Mouse (Mus musculus): Measurements from ENCODE around the gene Creb3l2.
"Not testable (repeated sequence)": the region's sequence is repeated elsewhere in the genome, so short reads cannot be mapped to it uniquely, and the experiment has no call there.

The Creb3l2 gene

DNA sequence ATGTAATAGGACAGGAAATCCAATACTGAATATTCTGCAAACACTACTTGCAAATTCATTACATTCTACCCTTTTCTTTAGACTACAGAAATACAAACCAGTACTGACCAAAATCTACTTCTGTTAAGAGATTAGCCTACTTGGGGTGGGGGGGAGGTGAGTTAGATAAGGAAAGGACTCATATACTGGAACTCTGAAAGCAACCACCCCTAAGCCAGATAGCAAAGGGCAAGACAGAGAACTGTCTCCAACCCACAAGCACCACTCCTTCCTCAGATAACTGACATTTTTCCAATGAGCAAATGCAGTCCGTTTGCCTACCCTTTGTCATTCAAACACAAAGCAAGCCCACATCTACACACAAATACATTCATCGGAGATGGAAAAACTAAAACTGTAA is 32.1 kb downstream of the Creb3l2 start:
- DNase-seq (ENCODE audit: low read depth) = no peak

GRCm38 (mm10) chr6:37407876-37408275 is 34.1 kb downstream of the Creb3l2 start:
- no peak for DNase-seq (ENCODE audit: low read depth)

- no peak for DNase-seq (ENCODE audit: low read depth)
Measured at GRCm38 (mm10) chr6:37406903-37407302, 35.0 kb downstream of the Creb3l2 start.

DNA sequence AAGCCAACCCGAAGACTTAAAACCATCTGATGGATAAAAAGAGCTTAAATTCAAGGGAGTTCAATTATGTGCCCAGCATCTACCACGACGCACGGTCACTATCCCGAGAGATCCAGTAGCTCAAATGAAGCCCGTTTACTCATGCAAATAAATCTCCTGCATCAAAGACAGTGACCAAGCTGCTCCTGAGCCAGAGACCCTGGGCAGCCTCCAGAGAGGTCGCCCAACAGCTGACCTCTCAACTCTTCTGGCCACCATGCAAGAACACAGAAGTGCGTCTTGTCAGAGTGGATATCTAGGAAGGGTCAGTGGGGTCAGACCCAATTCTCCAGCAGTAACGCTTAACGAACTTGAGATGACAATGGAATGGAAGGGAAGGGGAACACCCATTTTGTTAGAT is 35.9 kb downstream of the Creb3l2 start:
- no peak for DNase-seq (ENCODE audit: low read depth)

GRCm38 (mm10) chr6:37404325-37404724 is 37.6 kb downstream of the Creb3l2 start:
- no peak for DNase-seq (ENCODE audit: low read depth)

DNA sequence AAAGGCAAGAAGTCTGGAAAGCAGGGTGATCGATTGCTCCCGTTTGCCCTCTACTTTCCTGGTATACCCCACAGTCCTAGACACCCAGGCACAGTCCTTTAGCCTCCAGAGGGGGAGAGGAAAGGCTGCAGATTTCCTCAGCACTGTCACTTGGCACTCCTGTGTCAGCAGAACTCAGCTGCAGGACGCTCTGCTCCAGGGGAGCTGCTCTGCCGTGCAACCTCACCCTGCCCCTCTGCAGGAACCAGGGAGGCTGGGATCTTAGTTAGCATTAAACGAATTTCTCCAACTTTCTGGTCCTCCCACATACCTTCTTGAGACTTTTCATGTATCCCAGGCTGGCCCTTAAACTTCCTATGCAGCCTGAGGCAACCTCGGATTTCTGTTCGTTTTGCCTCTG is 40.0 kb downstream of the Creb3l2 start:
- no peak for DNase-seq (ENCODE audit: low read depth)

GRCm38 (mm10) chr6:37400866-37401525 is 41.0 kb downstream of the Creb3l2 start:
- no peak for DNase-seq (ENCODE audit: low read depth)

DNA sequence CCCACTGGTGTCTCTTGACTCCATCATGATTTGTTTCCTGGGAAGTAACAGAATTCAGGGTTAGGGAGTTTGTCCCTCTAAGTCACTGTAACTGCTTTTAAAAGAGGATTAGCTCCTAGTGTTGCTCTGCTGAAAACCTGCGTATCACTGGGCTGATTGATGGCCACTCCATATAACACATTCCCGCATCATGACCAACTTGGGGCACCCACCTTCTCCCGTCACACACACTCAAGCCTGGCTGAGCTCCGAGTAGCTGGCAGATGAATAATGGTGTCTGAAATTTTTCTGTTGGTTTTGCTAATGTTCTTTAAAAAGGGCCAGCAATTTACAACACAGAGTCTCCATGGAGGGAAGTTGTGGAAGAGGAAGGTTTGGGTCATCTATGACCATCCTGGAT is 41.8 kb downstream of the Creb3l2 start:
- no peak for DNase-seq (ENCODE audit: low read depth)

DNA sequence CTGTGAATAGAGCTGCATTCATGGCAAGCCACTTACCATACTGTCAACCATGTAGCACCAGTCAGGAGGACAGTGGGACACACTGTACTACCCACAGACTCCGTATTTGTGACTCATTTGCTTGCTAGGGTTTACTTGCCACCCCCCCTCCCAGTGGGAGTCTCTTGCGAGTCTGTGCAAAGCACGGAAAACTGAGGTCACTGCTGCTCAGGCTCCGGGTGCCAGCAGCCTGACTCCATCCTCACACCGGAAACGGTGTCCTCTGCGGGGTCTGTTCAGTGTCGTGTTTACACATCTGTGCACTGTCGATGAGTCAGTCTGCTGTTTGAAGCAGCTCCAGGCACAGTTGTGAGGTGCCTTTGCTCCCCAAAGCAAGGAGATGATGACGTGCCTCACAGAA is 43.0 kb downstream of the Creb3l2 start:
- peak; percentile 4 for DNase-seq (ENCODE audit: low read depth)

- DNase-seq (ENCODE audit: low read depth) = no peak
Measured at GRCm38 (mm10) chr6:37397973-37398372, 44.0 kb downstream of the Creb3l2 start.

- no peak for DNase-seq (ENCODE audit: low read depth)
Measured at GRCm38 (mm10) chr6:37397254-37397653, 44.7 kb downstream of the Creb3l2 start.

DNA sequence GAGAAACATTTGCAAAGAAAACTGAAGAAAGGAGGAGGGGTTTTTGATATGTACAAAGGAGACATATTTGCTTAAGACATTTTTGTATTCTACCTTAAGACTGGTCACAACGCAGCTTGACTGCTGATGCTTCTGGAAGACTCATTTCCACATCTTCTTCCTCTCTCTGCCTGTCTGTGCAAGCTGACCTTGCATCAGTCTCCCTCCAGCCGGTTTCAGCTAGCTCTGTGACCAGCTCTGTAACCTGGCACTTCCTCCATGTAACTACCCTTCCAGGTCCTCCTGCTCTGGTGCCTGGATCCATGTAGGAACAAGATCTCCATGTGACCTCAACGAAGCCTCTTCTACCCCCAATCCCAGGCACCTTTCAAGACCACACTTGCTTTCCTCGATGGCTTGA is 45.8 kb downstream of the Creb3l2 start:
- DNase-seq (ENCODE audit: low read depth) = no peak

DNA sequence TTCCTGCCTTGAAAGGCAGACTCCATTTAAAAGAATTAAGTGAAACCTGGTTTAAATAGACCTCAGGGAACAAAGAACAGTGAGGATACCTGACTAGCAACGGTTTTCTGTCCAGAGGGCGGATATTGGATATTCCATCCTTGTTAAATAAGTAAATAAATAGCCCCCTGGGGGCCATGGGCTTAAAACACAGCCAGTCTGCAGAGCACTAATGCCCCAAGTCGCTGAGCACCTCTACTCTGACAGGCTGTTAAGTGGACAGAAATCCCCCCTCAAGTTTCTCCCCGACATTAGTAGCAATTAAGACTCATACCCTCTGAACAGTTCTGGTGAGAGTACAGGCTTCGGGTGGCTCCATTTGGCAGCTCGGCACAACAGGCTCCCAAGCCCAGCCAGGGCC is 48.7 kb downstream of the Creb3l2 start:
- DNase-seq (ENCODE audit: low read depth) = no peak

GRCm38 (mm10) chr6:37392262-37392661 is 49.7 kb downstream of the Creb3l2 start:
- DNase-seq (ENCODE audit: low read depth) = no peak

DNA sequence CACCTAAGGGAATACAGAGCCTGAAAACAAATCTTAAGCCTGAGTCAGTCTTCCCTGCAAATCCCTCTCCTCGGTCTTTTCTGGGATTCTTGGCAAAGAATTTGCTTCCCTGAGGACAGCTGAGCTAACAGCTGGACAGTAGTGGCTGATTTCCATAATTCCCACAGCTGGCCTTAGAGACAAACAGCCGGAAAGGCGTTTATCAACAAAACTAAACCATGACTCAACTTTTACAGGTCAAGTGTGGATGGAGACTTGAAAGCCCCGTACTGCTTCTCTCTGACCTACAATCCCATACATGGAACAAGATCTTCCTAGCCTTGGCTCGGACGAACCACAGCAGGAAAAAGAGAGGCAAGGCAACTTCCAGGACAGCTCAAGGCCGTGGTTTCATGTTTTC is 50.6 kb downstream of the Creb3l2 start:
- DNase-seq (ENCODE audit: low read depth) = no peak

- no peak for DNase-seq (ENCODE audit: low read depth)
Measured at GRCm38 (mm10) chr6:37388960-37389359, 53.0 kb downstream of the Creb3l2 start.

DNA sequence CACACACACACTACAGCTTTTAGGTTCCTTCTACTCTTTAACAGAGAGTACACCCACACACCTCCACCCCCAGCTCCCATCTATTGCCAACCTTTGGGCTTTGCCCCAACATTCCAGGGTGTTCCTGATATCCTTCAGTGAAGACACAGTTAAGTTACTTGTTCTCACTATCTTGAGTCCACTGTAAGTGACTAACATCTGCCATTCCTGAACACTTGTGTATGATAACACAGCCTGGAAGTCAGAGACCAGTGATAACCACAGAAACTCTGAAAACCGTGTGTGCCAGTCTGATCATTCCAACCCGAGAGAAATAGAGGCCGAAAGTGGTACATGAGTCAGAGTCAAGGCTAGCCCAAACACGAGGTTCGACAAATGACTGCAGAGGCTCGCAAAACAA is 53.4 kb downstream of the Creb3l2 start:
- no peak for DNase-seq (ENCODE audit: low read depth)

- DNase-seq (ENCODE audit: low read depth) = no peak
Measured at GRCm38 (mm10) chr6:37387281-37387680, 54.7 kb downstream of the Creb3l2 start.

DNA sequence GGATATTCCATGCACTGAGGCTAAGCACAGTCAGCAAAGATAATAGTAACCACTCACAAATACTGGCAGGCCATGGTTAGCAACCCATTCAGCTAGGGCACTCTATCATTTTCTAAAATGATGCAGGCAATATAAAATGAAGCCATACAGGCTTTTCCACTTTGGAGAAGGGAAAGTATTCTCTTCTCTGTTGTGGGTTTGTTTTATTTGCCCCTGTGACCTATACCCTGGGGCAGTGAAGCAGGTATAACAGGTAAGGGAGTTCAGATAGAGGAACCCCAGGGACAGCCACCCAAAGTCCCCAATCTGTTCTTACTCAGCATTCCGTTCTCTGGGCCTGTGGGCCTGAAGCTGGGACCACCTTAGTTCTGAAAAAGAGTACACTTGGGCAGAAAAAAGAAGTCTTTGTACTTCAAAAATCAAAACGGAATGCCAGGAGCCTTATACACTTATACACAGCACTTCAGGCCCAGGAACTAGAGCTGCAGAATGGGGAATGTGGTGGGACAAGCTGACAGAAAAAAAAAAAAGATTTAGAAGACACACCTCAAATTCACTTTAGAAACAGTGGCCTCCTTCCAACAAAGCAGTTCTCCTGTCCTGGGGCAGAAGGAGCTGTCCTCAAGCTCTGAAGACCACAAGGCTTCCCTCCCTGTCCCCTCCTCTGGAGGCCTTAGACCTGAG is 56.2 kb downstream of the Creb3l2 start:
- DNase-seq (ENCODE audit: low read depth) = no peak

- no peak for DNase-seq (ENCODE audit: low read depth)
Measured at GRCm38 (mm10) chr6:37382761-37383160, 59.2 kb downstream of the Creb3l2 start.

- DNase-seq (ENCODE audit: low read depth) = no peak
Measured at GRCm38 (mm10) chr6:37377836-37378580, 63.9 kb downstream of the Creb3l2 start.

DNA sequence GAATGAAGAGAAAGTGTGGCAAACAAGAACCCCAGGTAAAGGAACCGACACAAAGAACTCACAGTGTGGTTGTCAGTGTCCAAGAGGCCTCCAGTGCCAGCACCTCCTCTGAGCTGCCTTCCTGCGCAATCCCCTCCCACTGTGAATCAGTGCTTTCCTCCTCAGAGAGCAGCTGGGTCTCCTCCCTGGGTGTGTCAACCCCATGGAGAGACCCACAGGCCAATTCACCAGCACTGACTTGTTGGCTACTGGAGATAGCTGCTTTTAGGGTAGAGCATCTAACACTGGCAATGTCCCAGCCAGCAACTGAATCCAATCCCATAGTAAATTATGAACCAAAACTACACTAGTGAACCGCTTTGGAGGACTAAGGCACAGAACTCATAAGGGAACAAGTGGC is 64.6 kb downstream of the Creb3l2 start:
- not testable (repeated sequence) for DNase-seq (ENCODE audit: low read depth)

- DNase-seq (ENCODE audit: low read depth) = no peak
Measured at GRCm38 (mm10) chr6:37375452-37375851, 66.5 kb downstream of the Creb3l2 start.

Measured in naive thymus-derived CD4-positive, alpha-beta T cell, adult 2 months (primary cell).